Mouse (Mus musculus): ENCODE data around the gene Dennd4a.

GRCm38 (mm10) chr9:64951161-64951657, 140.1 kb downstream of the Dennd4a start, which contains the start of gene Slc24a1:
- no peak for TF ChIP-seq CTCF (IDR thresholded peaks at IDR 0.05; ENCODE audit: borderline replicate concordance, insufficient read depth, low read depth, low read length)
- TF ChIP-seq POLR2A (IDR thresholded peaks at IDR 0.05; ENCODE audit: borderline replicate concordance, insufficient read depth, low read length), result no peak

Measured in cerebellum, adult 2 months (tissue).